Mouse (Mus musculus) adrenal gland, adult 10 weeks (tissue): ENCODE results near the gene Bub3. TPM values are rescaled to one million over a fixed set of nuclear protein-coding genes. Genes with fewer than 3 reads are reported as not detected.

ENCODE experiments used
- polyA plus RNA-seq: library from polyadenylated mRNA; stranded (reverse); fragments of 350-450 nt; fragmentation: Illumina TruSeq; extraction: RNeasy Lipid Tissue Mini Kit (QIAGEN cat#74804); gene quantifications from one replicate; pipeline ENCODE4 v1.2.3, GENCODE M21; 2014; ENCODE audit warnings: low read depth, low replicate concordance

Gene Bub3
- 33.0 TPM for polyA plus RNA-seq

GRCm38 (mm10) chr7:131559986-131560696 is at the start of gene Bub3:
Gene Bub3, plus strand, starts transcription at chr7:131560222.

GRCm38 (mm10) chr7:131542115-131542871 is 17.7 kb upstream of the Bub3 start, which contains the start of gene Hmx3:
Gene Hmx3, plus strand, starts transcription at chr7:131542867.

GRCm38 (mm10) chr7:131548473-131548872 is 11.5 kb upstream of the Bub3 start, which contains the start of gene Hmx2:
Gene Hmx2, plus strand, starts transcription at chr7:131548773.

Other genes starting within 250 kb of the Bub3 start
- gene Cuzd1, start 237.9 kb upstream of the Bub3 start, polyA plus RNA-seq, result 0.76 TPM
- not detected for gene Fam24b, start 230.7 kb upstream of the Bub3 start, polyA plus RNA-seq
- not detected for gene Fam24a, start 226.4 kb upstream of the Bub3 start, polyA plus RNA-seq
- gene 2310057M21Rik, start 197.5 kb upstream of the Bub3 start, polyA plus RNA-seq, result 5.8 TPM
- gene Pstk, start 189.1 kb upstream of the Bub3 start, polyA plus RNA-seq, result 29.1 TPM
- 36.4 TPM for gene Ikzf5, start 149.7 kb upstream of the Bub3 start, polyA plus RNA-seq
- gene Acadsb, start 149.6 kb upstream of the Bub3 start, polyA plus RNA-seq, result 1,712 TPM
- gene Hmx3, start 17.4 kb upstream of the Bub3 start, polyA plus RNA-seq, result not detected
- not detected for gene Hmx2, start 11.4 kb upstream of the Bub3 start, polyA plus RNA-seq